Comparison of ENCODE assay signal across 10 mouse cellular contexts in genomic region chr6:140603228-140603944, GRCm38 (mm10). TPM values are rescaled to one million over a fixed set of nuclear protein-coding genes. Genes with fewer than 3 reads are reported as not detected.
DNase-seq lines count a peak whose midpoint lies in the region; ATAC-seq and TF ChIP-seq lines count a peak whose summit lies in the region.
"Had no signal": no experiment of that assay in that cellular context is flagged by ENCODE, and none has a peak within 500 bp of the region (broad histone marks: within the 10 kb centered on the region; RNA-seq: fewer than 3 reads in every experiment).

No protein-coding gene starts in this region.

- H3K9ac ChIP-seq in lung, embryonic 14.5 days = no peak overlapping the region
- no peak overlapping the region for H3K9ac ChIP-seq in embryonic facial prominence, embryonic 14.5 days (ENCODE audit: low read depth, low read length)
- no peak overlapping the region for H3K9ac ChIP-seq in hindbrain, embryonic 15.5 days
- no peak overlapping the region for H3K9ac ChIP-seq in stomach, embryonic 14.5 days (replicated peaks; ENCODE audit: low read depth, low read length)

- H3K27ac ChIP-seq in lung, embryonic 14.5 days (ENCODE audit: low read depth) = no peak overlapping the region
- peak overlapping the region; percentile 21; the same call in 1 of the 2 replicates for H3K27ac ChIP-seq in embryonic facial prominence, embryonic 14.5 days (replicated peaks; ENCODE audit: low read depth, low read length)
- 0 out of 2 replicates have a peak overlapping the region, but pooled peaks have one; percentile 10 for H3K27ac ChIP-seq in hindbrain, embryonic 15.5 days (replicated peaks)
- H3K27ac ChIP-seq in stomach, embryonic 14.5 days (ENCODE audit: low read length) = no peak overlapping the region

- peaks cover 4% of the 10 kb centered on the region; the same call in 1 of the 2 replicates for H3K36me3 ChIP-seq in lung, embryonic 14.5 days (ENCODE audit: insufficient read depth)
- no peaks in the 10 kb centered on the region for H3K36me3 ChIP-seq in embryonic facial prominence, embryonic 14.5 days (ENCODE audit: control insufficient read depth, insufficient read depth, low read length)
- H3K36me3 ChIP-seq in hindbrain, embryonic 15.5 days = no peaks in the 10 kb centered on the region
- H3K36me3 ChIP-seq in stomach, embryonic 14.5 days (ENCODE audit: control insufficient read depth, insufficient read depth, low read length) = no peaks in the 10 kb centered on the region; the same call in 1 of the 2 replicates

- H3K4me1 ChIP-seq in lung, embryonic 14.5 days (ENCODE audit: insufficient read depth) = no peaks in the 10 kb centered on the region
- peaks cover 8% of the 10 kb centered on the region; the same call in 1 of the 2 replicates for H3K4me1 ChIP-seq in embryonic facial prominence, embryonic 14.5 days (ENCODE audit: control insufficient read depth, insufficient read depth, low read length)
- peaks cover 8% of the 10 kb centered on the region for H3K4me1 ChIP-seq in hindbrain, embryonic 15.5 days (replicated peaks)
- H3K4me1 ChIP-seq in stomach, embryonic 14.5 days (ENCODE audit: control insufficient read depth, insufficient read depth, low read length) = 0 out of 2 replicates have a peak, but pooled peaks cover 4% of the 10 kb centered on the region

- peak; percentile 31 for DNase-seq in lung, embryonic 14.5 days
- DNase-seq in lung, postnatal 36 days = no peak
- peak; percentile 65 for DNase-seq in embryonic facial prominence, embryonic 14.5 days (ENCODE audit: low spot score)
- DNase-seq in kidney, adult 11 months = no peak
- DNase-seq in right cerebral cortex, postnatal 36 days (ENCODE audit: low spot score in 2 of 2) = no peak
- DNase-seq in cerebellum, adult 9-11 months = no peak
- DNase-seq: B cell, adult 2 months had no signal

- H3K9me3 ChIP-seq in lung, embryonic 14.5 days (ENCODE audit: low read depth, low read length) = no peaks in the 10 kb centered on the region
- H3K9me3 ChIP-seq in embryonic facial prominence, embryonic 14.5 days (ENCODE audit: control insufficient read depth, low read length) = no peaks in the 10 kb centered on the region
- no peaks in the 10 kb centered on the region for H3K9me3 ChIP-seq in hindbrain, embryonic 15.5 days
- no peaks in the 10 kb centered on the region for H3K9me3 ChIP-seq in stomach, embryonic 14.5 days (ENCODE audit: control insufficient read depth, low read depth, low read length)

- no peak overlapping the region for H3K4me3 ChIP-seq in lung, embryonic 14.5 days (ENCODE audit: low read depth, low read length)
- no peak overlapping the region for H3K4me3 ChIP-seq in embryonic facial prominence, embryonic 14.5 days (ENCODE audit: low read depth, low read length)
- no peak overlapping the region for H3K4me3 ChIP-seq in hindbrain, embryonic 15.5 days
- H3K4me3 ChIP-seq in stomach, embryonic 14.5 days (ENCODE audit: low read depth, low read length) = no peak overlapping the region
- H3K4me3 ChIP-seq: erythroblast, embryonic 14.5 days had no signal

- no peak for TF ChIP-seq CTCF in lung, embryonic 14.5 days (IDR thresholded peaks at IDR 0.05; ENCODE audit: low read depth)

- peak; percentile 57; the same call in 1 of the 2 replicates for ATAC-seq in lung, embryonic 14.5 days (ENCODE audit: insufficient read depth)
- ATAC-seq in embryonic facial prominence, embryonic 14.5 days (ENCODE audit: low read depth) = peak; percentile 61
- peak; percentile 25; the same call in 1 of the 2 replicates for ATAC-seq in hindbrain, embryonic 15.5 days (ENCODE audit: low FRiP score, low read depth)
- ATAC-seq in stomach, embryonic 14.5 days (ENCODE audit: insufficient number of reproducible peaks, insufficient read depth, low FRiP score, low read depth) = peak; percentile 50; the same call in 1 of the 2 replicates

- no peak overlapping the region for H3K4me2 ChIP-seq in lung, embryonic 14.5 days
- no peak overlapping the region for H3K4me2 ChIP-seq in embryonic facial prominence, embryonic 14.5 days (ENCODE audit: low read depth, low read length)
- H3K4me2 ChIP-seq in hindbrain, embryonic 15.5 days = no peak overlapping the region
- H3K4me2 ChIP-seq in stomach, embryonic 14.5 days (replicated peaks; ENCODE audit: low read depth, low read length) = no peak overlapping the region

- no peaks in the 10 kb centered on the region for H3K27me3 ChIP-seq in lung, embryonic 14.5 days (ENCODE audit: insufficient read depth, low read length)
- H3K27me3 ChIP-seq in embryonic facial prominence, embryonic 14.5 days (replicated peaks; ENCODE audit: control insufficient read depth, insufficient read depth, low read length) = no peaks in the 10 kb centered on the region
- H3K27me3 ChIP-seq in hindbrain, embryonic 15.5 days = no peaks in the 10 kb centered on the region
- no peaks in the 10 kb centered on the region for H3K27me3 ChIP-seq in stomach, embryonic 14.5 days (ENCODE audit: control insufficient read depth, insufficient read depth, low read length)

- WGBS in lung, embryonic 14.5 days = 18% methylated on average over 8 of the region's 8 CpGs
- WGBS in embryonic facial prominence, embryonic 14.5 days = 16% methylated on average over 8 of the region's 8 CpGs
- 4% methylated on average over 8 of the region's 8 CpGs for WGBS in hindbrain, embryonic 15.5 days
- 13% methylated on average over 8 of the region's 8 CpGs for WGBS in stomach, embryonic 14.5 days

RNA-seq across cellular contexts. Expression of gene Aebp2, which starts 19.1 kb away (rescaled TPM):
- polyA plus RNA-seq in lung, embryonic 14.5 days (2014; fragmentation: Nextera tagmentation; extraction: Ambion mirVana) = 13.3 and 15.3 TPM in 2 replicates
- polyA plus RNA-seq in embryonic facial prominence, embryonic 14.5 days (2014; fragmentation: Nextera tagmentation; extraction: Ambion mirVana) = 18.1 and 18.7 TPM in 2 replicates
- 8.6 and 10.6 TPM in 2 replicates for polyA plus RNA-seq in hindbrain, embryonic 15.5 days (2015; fragmentation: Nextera tagmentation; extraction: Ambion mirVana)
- polyA plus RNA-seq in stomach, embryonic 14.5 days (2014; fragmentation: Nextera tagmentation; extraction: Ambion mirVana) = 19.6 and 19.7 TPM in 2 replicates

Comparison
In these comparisons a context has a peak if more than half of its experiments do, and no peak if none do; other contexts are left out.
1. DNase-seq: peak in lung, embryonic 14.5 days (single experiment) and embryonic facial prominence, embryonic 14.5 days (single experiment); none in lung, postnatal 36 days (single experiment), kidney, adult 11 months (single experiment), right cerebral cortex, postnatal 36 days (0 of 2) and cerebellum, adult 9-11 months (single experiment).
2. H3K27ac ChIP-seq: peak in embryonic facial prominence, embryonic 14.5 days (single experiment) and hindbrain, embryonic 15.5 days (single experiment); none in lung, embryonic 14.5 days (single experiment) and stomach, embryonic 14.5 days (single experiment).
3. Peak in every context shown above with its lines, with median percentiles within 50 percentile points of each other: ATAC-seq.